Mouse (Mus musculus) gonadal fat pad, adult 2 months (tissue): ENCODE measurements around the gene Ltbp3. TPM values are rescaled to one million over a fixed set of nuclear protein-coding genes. Genes with fewer than 3 reads are reported as not detected.

Source experiments
- DNase-seq: peaks from one replicate; pipeline ENCODE4 v3.0.0-alpha.2; 2012; ENCODE audit warnings: low read depth
- polyA plus RNA-seq: library from polyadenylated mRNA; depleted of rRNA; stranded (reverse); fragments of >200 nt; gene quantifications from 2 replicates; pipeline ENCODE4 v1.2.3, GENCODE M21; 2012

Gene Ltbp3
- polyA plus RNA-seq, 1 experiment, result 186 TPM

GRCm38 (mm10) chr19:5750951-5751350, 10.2 kb downstream of the Ltbp3 start:
- no peak for DNase-seq

- DNase-seq, result no peak
Measured at GRCm38 (mm10) chr19:5751742-5752141, 11.0 kb downstream of the Ltbp3 start.

GRCm38 (mm10) chr19:5756321-5756985, 15.7 kb downstream of the Ltbp3 start:
- no peak for DNase-seq

- DNase-seq, result no peak
Measured at GRCm38 (mm10) chr19:5756991-5757636, 16.4 kb downstream of the Ltbp3 start.

- DNase-seq, result no peak
Measured at GRCm38 (mm10) chr19:5758878-5759403, 18.2 kb downstream of the Ltbp3 start.

- DNase-seq, result no peak
Measured at GRCm38 (mm10) chr19:5763163-5763562, 22.5 kb downstream of the Ltbp3 start.

GRCm38 (mm10) chr19:5767271-5767670, 26.6 kb downstream of the Ltbp3 start:
- no peak for DNase-seq

- no peak for DNase-seq
Measured at GRCm38 (mm10) chr19:5770311-5770710, 29.6 kb downstream of the Ltbp3 start.

GRCm38 (mm10) chr19:5770925-5771860, 30.5 kb downstream of the Ltbp3 start, which contains the start of gene Scyl1:
Scyl1 (minus strand) TSS chr19:5771419.
- DNase-seq, result no peak

- no peak for DNase-seq
Measured at GRCm38 (mm10) chr19:5777387-5778032, 36.8 kb downstream of the Ltbp3 start.

GRCm38 (mm10) chr19:5778312-5778711, 37.6 kb downstream of the Ltbp3 start:
- DNase-seq, result no peak

GRCm38 (mm10) chr19:5780203-5780602, 39.5 kb downstream of the Ltbp3 start:
- DNase-seq, result no peak

GRCm38 (mm10) chr19:5781532-5781931, 40.8 kb downstream of the Ltbp3 start:
- no peak for DNase-seq

- no peak for DNase-seq
Measured at GRCm38 (mm10) chr19:5782121-5782520, 41.4 kb downstream of the Ltbp3 start.

- no peak for DNase-seq
Measured at GRCm38 (mm10) chr19:5784958-5785577, 44.4 kb downstream of the Ltbp3 start.

- no peak for DNase-seq
Measured at GRCm38 (mm10) chr19:5786441-5787114, 45.9 kb downstream of the Ltbp3 start.

GRCm38 (mm10) chr19:5787128-5787635, 46.5 kb downstream of the Ltbp3 start:
- DNase-seq, result no peak

- DNase-seq, result no peak
Measured at GRCm38 (mm10) chr19:5787920-5788319, 47.2 kb downstream of the Ltbp3 start.

GRCm38 (mm10) chr19:5788620-5789019, 47.9 kb downstream of the Ltbp3 start:
- DNase-seq, result no peak

GRCm38 (mm10) chr19:5789066-5789465, 48.4 kb downstream of the Ltbp3 start:
- no peak for DNase-seq
